Mouse (Mus musculus) kidney, postnatal 10 days (tissue): ENCODE measurements at regions not wholly inside any gene's neighbourhood (a gene's known extent, or its start where the extent isn't known, plus 50 kb on each side); places are given as distances from the start of the nearest gene placed in this dataset.

Experiments
- DNase-seq: peaks from one replicate; pipeline ENCODE4 v3.0.0; 2021; ENCODE audit warnings: mixed read lengths

GRCm38 (mm10) chr1:42755958-42756357, 60.4 kb downstream of the Pou3f3 start:
- DNase-seq: no peak

DNA sequence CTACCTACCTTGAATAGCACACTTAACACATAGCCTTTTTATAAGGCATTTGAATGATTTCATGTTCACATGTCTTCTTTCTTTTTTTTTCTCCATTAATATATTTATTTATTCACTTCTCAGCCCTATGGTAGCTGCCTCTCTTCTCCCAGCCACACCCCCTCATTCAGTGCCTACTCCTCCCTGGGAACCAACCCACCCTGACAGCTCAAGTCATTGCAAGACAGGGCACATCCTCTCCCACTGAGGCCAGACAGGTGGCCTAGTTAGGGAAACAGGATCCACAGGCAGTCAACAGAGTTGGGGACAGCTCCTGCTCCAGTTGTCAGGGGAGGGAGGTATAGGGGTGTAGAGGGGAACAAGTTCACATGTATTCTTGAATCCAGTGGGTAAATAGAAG, 60.9 kb downstream of the Pou3f3 start:
- no peak for DNase-seq

DNA sequence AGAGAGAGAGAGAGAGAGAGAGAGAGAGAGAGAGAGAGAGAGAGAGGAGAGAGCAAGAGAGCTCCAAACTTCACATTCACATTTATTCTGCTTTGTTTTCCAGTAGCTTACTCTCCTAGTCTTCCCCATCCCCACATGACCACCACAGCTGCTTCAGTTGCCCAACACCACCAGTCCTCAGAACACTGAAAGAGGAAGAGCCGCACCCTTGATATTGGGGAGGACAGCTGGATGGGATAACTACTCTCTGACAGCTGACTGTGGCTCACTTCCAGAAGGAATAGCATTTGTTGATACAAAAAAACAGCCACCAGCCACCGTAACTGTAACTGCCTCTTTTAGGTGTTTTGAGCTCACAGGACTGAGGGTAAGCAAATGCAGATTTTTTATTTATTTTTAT, 67.9 kb downstream of the Pou3f3 start:
- DNase-seq: no peak

- no peak for DNase-seq
Observed at GRCm38 (mm10) chr1:42764048-42764447, 68.5 kb downstream of the Pou3f3 start.

DNA sequence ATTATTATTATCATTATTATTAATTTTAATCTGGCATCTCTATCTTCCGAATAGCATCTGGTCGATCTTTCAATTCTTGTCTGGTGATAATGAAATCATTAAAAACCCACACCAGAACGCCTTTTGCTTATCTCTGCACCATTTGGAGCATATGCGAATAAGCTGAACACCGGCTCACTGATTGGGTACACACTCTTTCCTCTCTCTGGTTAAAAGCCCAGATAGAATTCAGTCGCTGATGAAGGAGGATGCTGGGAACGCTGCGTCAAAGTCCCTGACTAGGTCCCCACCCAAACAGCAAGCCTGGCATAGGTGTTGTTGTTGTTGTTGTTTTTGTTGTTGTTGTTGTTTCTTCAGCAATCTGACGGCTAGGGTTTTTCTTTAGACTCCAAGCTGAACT, 74.5 kb downstream of the Pou3f3 start:
- DNase-seq: no peak

GRCm38 (mm10) chr1:42772000-42772399, 76.4 kb downstream of the Pou3f3 start:
- no peak for DNase-seq

GRCm38 (mm10) chr1:42773851-42774464, 77.1 kb upstream of the Mrps9 start:
- DNase-seq: peak; percentile 52

- DNase-seq: peak; percentile 58
Observed at GRCm38 (mm10) chr1:42774971-42775892, 75.8 kb upstream of the Mrps9 start.

GRCm38 (mm10) chr1:42775893-42776287, 75.1 kb upstream of the Mrps9 start:
- DNase-seq: no peak

DNA sequence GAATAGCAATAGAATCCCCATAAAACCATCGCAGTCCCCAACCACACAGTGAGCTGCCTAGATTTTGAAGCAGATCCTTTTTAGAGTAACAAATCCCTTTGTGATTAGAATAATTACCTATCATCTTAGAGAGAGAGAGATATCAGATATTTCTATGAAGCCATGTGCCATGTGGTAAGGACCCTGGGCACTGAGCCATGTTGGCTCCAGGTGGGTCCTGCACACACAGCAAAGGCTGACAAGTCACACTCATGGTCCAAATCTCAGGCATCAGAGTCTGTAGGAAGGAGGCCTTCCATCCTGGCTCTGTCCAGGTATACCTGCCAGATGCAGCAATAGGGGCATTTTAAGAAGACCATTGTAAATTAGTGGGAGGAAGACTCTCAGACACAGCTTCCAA, 73.6 kb upstream of the Mrps9 start:
- no peak for DNase-seq

DNA sequence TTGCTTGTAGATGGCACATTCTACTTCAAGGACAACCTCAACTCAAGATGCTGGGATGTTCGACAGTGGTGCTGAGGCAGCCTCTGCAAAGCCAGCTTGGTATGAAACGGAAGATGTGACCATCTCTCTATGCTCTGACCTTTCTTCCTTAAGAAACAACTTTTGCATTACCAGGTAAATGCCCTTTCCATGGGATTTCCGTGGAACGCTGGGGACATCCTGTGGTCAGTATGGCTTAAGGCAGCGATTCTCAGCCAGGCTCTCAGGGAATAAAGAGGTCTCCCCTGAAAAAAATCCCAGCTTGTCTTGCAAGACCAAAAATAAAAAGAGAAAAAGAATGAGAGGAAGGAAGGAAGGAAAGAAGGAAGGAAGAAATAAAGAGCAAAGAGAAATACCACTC, 71.3 kb upstream of the Mrps9 start:
- DNase-seq: peak; percentile 69

GRCm38 (mm10) chr1:42780266-42780665, 70.8 kb upstream of the Mrps9 start:
- no peak for DNase-seq

- DNase-seq: no peak
Observed at GRCm38 (mm10) chr1:42781533-42781932, 69.5 kb upstream of the Mrps9 start.

GRCm38 (mm10) chr1:42783072-42783672, 67.9 kb upstream of the Mrps9 start:
- DNase-seq: no peak

- DNase-seq: no peak
Observed at GRCm38 (mm10) chr1:42787240-42787639, 63.8 kb upstream of the Mrps9 start.

GRCm38 (mm10) chr1:42788413-42788812, 62.6 kb upstream of the Mrps9 start:
- no peak for DNase-seq
